Mouse (Mus musculus) MEL (cell line): Measurements from ENCODE around the gene Prkar1a. TPM values are rescaled to one million over a fixed set of nuclear protein-coding genes. Genes with fewer than 3 reads are reported as not detected.

Experiments
- DNase-seq: peaks from one replicate; pipeline ENCODE4 v3.0.0; 2011; ENCODE audit warnings: low read depth, low spot score
- H3K27ac ChIP-seq: 2 replicates; pipeline ENCODE4 v1.5.1; 2012; ENCODE audit warnings: low read depth, mild to moderate bottlenecking, control low read depth, low read length, moderate library complexity; ENCODE audit not compliant: control insufficient read depth
- H3K27me3 ChIP-seq, 2 experiments: fragments of 150-350 bp in 1 of 2; sonication (generic) in 1 of 2; 2 replicates each; pipeline ENCODE4 v1.6.1; 2012; ENCODE audit warnings: low read length in 2 of 2, mild to moderate bottlenecking in 2 of 2, improper control_type of control experiment in 1 of 2, moderate library complexity in 1 of 2; ENCODE audit not compliant: insufficient read depth in 2 of 2, control insufficient read depth in 1 of 2
- H3K36me3 ChIP-seq, 2 experiments: 2 replicates each; pipeline ENCODE4 v1.6.1; 2012 to 2014; ENCODE audit warnings: low read length in 2 of 2, improper control_type of control experiment in 1 of 2, inconsistent platforms in 1 of 2, mild to moderate bottlenecking in 1 of 2; ENCODE audit not compliant: insufficient read depth in 2 of 2, control insufficient read depth in 1 of 2
- H3K4me1 ChIP-seq, 2 experiments: fragments of 150-350 bp in 1 of 2; sonication (generic) in 1 of 2; 2 replicates each; pipeline ENCODE4 v1.6.1; 2012; ENCODE audit warnings: low read length in 2 of 2, improper control_type of control experiment in 1 of 2, mild to moderate bottlenecking in 1 of 2; ENCODE audit not compliant: insufficient read depth in 2 of 2, control insufficient read depth in 1 of 2
- H3K4me3 ChIP-seq, 2 experiments: fragments of 150-350 bp in 1 of 2; sonication (generic) in 1 of 2; 2 replicates each; pipeline ENCODE4 v1.5.1; 2012; ENCODE audit warnings: low read depth in 2 of 2, low read length in 2 of 2, mild to moderate bottlenecking in 2 of 2, moderate library complexity in 2 of 2, control low read depth in 1 of 2, improper control_type of control experiment in 1 of 2; ENCODE audit not compliant: control insufficient read depth in 1 of 2, insufficient read depth in 1 of 2
- H3K79me2 ChIP-seq: 2 replicates; pipeline ENCODE4 v1.6.1; 2012; ENCODE audit warnings: mild to moderate bottlenecking, low read length, moderate library complexity; ENCODE audit not compliant: control insufficient read depth, poor library complexity, insufficient read depth
- H3K9ac ChIP-seq: 2 replicates; pipeline ENCODE4 v1.6.1; 2012; ENCODE audit warnings: low read depth, mild to moderate bottlenecking, control low read depth, low read length, moderate library complexity; ENCODE audit not compliant: control insufficient read depth, poor library complexity, severe bottlenecking
- H3K9me3 ChIP-seq: fragments of 150-350 bp; sonication (generic); replicated peaks from 2 replicates; pipeline ENCODE4 v1.6.1; 2012; ENCODE audit warnings: mild to moderate bottlenecking, low read length, improper control_type of control experiment, moderate library complexity; ENCODE audit not compliant: insufficient read depth
- CHD1 ChIP-seq: IDR thresholded peaks from 2 replicates; pipeline ENCODE4 v1.6.1; 2012; ENCODE audit warnings: low read depth, mild to moderate bottlenecking, inconsistent platforms, low read length, improper control_type of control experiment
- CTCF ChIP-seq, 3 experiments: IDR thresholded peaks in 2 of 3; conservative IDR thresholded peaks in 1 of 3; 2 replicates each; pipeline ENCODE4 v1.5.1; 2011 to 2012; ENCODE audit warnings: low read length in 3 of 3, low read depth in 2 of 3, mild to moderate bottlenecking in 2 of 3, improper control_type of control experiment in 1 of 3, inconsistent platforms in 1 of 3, mixed read lengths in 1 of 3, moderate library complexity in 1 of 3; ENCODE audit not compliant: control insufficient read depth in 1 of 3, insufficient read depth in 1 of 3, poor library complexity in 1 of 3, severe bottlenecking in 1 of 3
- GATA1 ChIP-seq: IDR thresholded peaks from 2 replicates; pipeline ENCODE4 v1.6.1; 2011; ENCODE audit warnings: low read depth, low read length, improper control_type of control experiment
- MAFK ChIP-seq: IDR thresholded peaks from 2 replicates; pipeline ENCODE4 v1.6.1; 2011; ENCODE audit warnings: low read depth, mild to moderate bottlenecking, low read length, improper control_type of control experiment, borderline replicate concordance
- MAX ChIP-seq: IDR thresholded peaks from 2 replicates; pipeline ENCODE4 v1.6.1; 2011; ENCODE audit warnings: low read length, improper control_type of control experiment
- MAZ ChIP-seq: IDR thresholded peaks from 2 replicates; pipeline ENCODE4 v1.6.1; 2012; ENCODE audit warnings: low read depth, mild to moderate bottlenecking, inconsistent platforms, low read length, improper control_type of control experiment
- MYB ChIP-seq: IDR thresholded peaks from 2 replicates; pipeline ENCODE4 v1.6.1; 2011; ENCODE audit warnings: mild to moderate bottlenecking, low read depth, low read length, improper control_type of control experiment
- MYC ChIP-seq: IDR thresholded peaks from 2 replicates; pipeline ENCODE4 v1.6.1; 2011; ENCODE audit warnings: low read depth, mild to moderate bottlenecking, low read length, improper control_type of control experiment, moderate library complexity
- NELFE ChIP-seq: IDR thresholded peaks from 2 replicates; pipeline ENCODE4 v1.6.1; 2011; ENCODE audit warnings: low read depth, low read length, improper control_type of control experiment
- POLR2AphosphoS2 ChIP-seq: IDR thresholded peaks from 2 replicates; pipeline ENCODE4 v1.6.1; 2011; ENCODE audit warnings: low read length, improper control_type of control experiment
- SMC3 ChIP-seq: IDR thresholded peaks from 2 replicates; pipeline ENCODE4 v1.6.1; 2011; ENCODE audit warnings: low read depth, low read length, improper control_type of control experiment
- UBTF ChIP-seq: IDR thresholded peaks from 2 replicates; pipeline ENCODE4 v1.6.1; 2012; ENCODE audit warnings: low read depth, mild to moderate bottlenecking, inconsistent platforms, low read length, improper control_type of control experiment, moderate library complexity, borderline replicate concordance; ENCODE audit not compliant: insufficient read depth
- ZKSCAN1 ChIP-seq: IDR thresholded peaks from 2 replicates; pipeline ENCODE4 v1.6.1; 2012; ENCODE audit warnings: low read depth, mild to moderate bottlenecking, inconsistent platforms, low read length, improper control_type of control experiment, moderate library complexity
- polyA plus RNA-seq, 2 experiments: library from polyadenylated mRNA; stranded (reverse) in 1 of 2; unstranded in 1 of 2; fragments of >175 nt in 1 of 2; fragments of >200 nt in 1 of 2; gene quantifications; 2 replicates each; pipeline versions ENCODE4 v1.2.1 to v1.2.4; 2012; ENCODE audit warnings: low replicate concordance in 2 of 2, low read depth in 1 of 2; ENCODE audit not compliant: insufficient read length in 2 of 2, insufficient read depth in 1 of 2, missing spikeins in 1 of 2
- total RNA-seq: library from RNA; depleted of rRNA; stranded (reverse); fragments of 300-350 nt; gene quantifications from 2 replicates; pipeline ENCODE4 v1.2.3, GENCODE M21; 2012

The Prkar1a gene
- total and polyA plus RNA-seq, 3 experiments = 69.6 to 152 TPM; not detected in 1

DNA sequence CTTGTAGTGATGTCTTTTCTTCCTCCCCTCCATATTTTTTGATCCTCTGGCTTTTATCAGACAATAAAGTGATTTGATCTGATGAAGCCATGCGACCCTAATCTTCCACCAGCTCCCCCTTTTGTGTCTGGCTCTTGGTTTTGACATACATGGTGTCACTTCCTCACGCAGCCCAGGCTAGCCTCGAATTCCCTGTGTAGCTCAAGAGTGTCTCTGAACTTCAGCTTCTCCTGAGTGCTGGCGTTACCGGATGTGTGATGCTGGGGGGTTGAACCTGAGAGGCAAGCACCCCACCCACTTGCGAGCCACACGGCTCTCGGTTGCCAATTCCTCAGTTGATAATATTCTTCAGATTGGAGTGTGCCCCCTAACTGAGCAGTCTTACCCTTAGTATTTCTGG is 23.2 kb downstream of the Prkar1a start:
- H3K4me3 ChIP-seq = no peak overlapping the region
- H3K27ac ChIP-seq = no peak overlapping the region
- peaks cover 0 to 15% of the 10 kb centered on the region in 2 experiments; a peak in 2 of 4 replicates for H3K4me1 ChIP-seq
- no peak overlapping the region for H3K9ac ChIP-seq
- no peaks in the 10 kb centered on the region for H3K9me3 ChIP-seq
- TF ChIP-seq SMC3 (no peak), MYB (no peak), MAFK (no peak), NELFE (no peak), UBTF (no peak), CHD1 (no peak), POLR2AphosphoS2 (no peak)
- no peaks in the 10 kb centered on the region for H3K79me2 ChIP-seq
- no peaks in the 10 kb centered on the region for H3K27me3 ChIP-seq
- no peak for DNase-seq
- peaks cover 10 to 16% of the 10 kb centered on the region in 2 experiments; a peak in 3 of 4 replicates for H3K36me3 ChIP-seq

DNA sequence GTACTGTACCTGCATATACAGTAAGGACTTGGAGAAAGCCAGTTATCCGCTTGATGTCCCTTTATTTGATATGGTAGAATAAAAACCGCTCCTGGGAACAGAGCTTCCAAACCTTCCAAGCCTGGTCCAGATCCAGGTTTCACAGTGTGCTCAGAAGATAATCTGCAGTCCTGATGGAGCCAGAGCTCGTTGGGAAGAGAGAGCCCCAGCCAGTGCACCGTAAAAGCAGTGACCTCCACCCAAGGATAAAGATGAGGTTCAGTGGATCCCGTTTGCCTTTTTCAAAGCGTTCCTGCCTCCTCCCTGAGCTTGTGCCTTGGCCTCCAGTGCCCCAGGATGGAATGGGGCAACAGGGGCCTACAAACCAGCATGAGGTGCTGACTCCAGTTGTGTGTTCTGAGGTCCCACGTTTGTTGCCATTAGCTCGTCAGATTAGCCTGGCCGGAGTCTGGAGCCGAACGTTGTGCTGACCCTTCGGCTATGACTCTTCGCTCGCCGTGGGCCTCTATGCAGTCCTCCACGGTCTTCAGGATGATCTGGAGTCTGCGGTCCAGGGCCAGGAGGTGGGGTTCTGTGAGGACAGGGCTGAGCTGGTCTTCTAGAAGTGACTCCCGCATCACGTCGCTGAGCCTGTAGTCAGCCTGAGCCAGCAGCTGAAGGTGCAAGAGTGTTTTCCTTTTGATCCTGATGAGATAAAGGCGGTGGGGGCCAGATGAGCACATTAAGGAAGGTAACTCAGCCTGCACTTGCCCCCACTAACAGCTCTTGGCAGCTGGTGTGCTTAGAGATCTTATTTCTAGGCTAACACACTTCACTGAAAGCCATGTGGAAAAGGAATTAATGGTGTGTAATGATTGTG is 23.9 kb downstream of the Prkar1a start:
- TF ChIP-seq GATA1 (no peak), POLR2AphosphoS2 (no peak), MAX (no peak), MYC (no peak), MAZ (no peak), ZKSCAN1 (no peak)
- no peaks in the 10 kb centered on the region for H3K9me3 ChIP-seq
- H3K27me3 ChIP-seq = no peaks in the 10 kb centered on the region
- H3K79me2 ChIP-seq = no peaks in the 10 kb centered on the region
- H3K4me1 ChIP-seq = peaks cover 0 to 15% of the 10 kb centered on the region in 2 experiments; a peak in 2 of 4 replicates
- H3K4me3 ChIP-seq = no peak overlapping the region
- H3K27ac ChIP-seq = no peak overlapping the region
- peaks cover 10 to 13% of the 10 kb centered on the region in 2 experiments; a peak in 3 of 4 replicates for H3K36me3 ChIP-seq
- DNase-seq = no peak
- no peak overlapping the region for H3K9ac ChIP-seq

DNA sequence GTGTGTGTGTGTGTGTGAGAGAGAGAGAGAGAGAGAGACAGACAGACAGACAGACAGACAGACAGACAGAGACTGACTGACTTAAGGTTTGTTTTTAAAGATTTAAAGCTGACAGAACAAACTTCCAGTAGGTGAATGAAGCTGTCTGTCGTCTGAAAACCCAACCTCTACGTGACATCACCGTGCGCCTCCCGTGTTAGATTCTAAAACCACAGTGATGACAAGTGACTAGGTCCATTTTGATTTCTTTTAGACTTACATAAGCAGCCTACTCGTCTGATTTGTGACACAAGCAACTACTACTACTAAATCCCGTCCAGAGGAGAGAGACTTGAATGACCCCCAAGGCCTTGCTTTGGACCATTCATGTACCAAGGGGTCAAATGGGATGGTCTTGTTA is 24.5 kb downstream of the Prkar1a start:
- no peaks in the 10 kb centered on the region for H3K79me2 ChIP-seq

More for the DNA sequence above, 24.5 kb downstream of the Prkar1a start:
- H3K9ac ChIP-seq = no peak overlapping the region
- H3K4me3 ChIP-seq = no peak overlapping the region
- no peaks in the 10 kb centered on the region for H3K9me3 ChIP-seq
- no peak for DNase-seq
- peaks cover 7 to 9% of the 10 kb centered on the region in 2 experiments; a peak in 3 of 4 replicates for H3K36me3 ChIP-seq
- H3K27me3 ChIP-seq = no peaks in the 10 kb centered on the region
- H3K27ac ChIP-seq = no peak overlapping the region
- peaks cover 0 to 9% of the 10 kb centered on the region in 2 experiments; a peak in 2 of 4 replicates for H3K4me1 ChIP-seq
- TF ChIP-seq CTCF (IDR thresholded peaks at IDR 0.05 in 2 of 3, conservative IDR thresholded peaks at IDR 0.05 in 1 of 3; ENCODE audit: control insufficient read depth in 1 of 3, insufficient read depth in 1 of 3, low read depth in 2 of 3, low read length in 3 of 3, poor library complexity in 1 of 3, severe bottlenecking in 1 of 3) = no peak
- TF ChIP-seq, all 39 proteins: peak for 0
